Mouse (Mus musculus) embryonic facial prominence, embryonic 11.5 days (tissue): ENCODE results near the gene Dab1. TPM values are rescaled to one million over a fixed set of nuclear protein-coding genes. Genes with fewer than 3 reads are reported as not detected.
A peak's percentile ranks its signal among the peaks of the same experiment; 100 is the strongest.

Experiments used
- ATAC-seq: fragments of 200-750 bp; cut with Nextera tagmentation; replicated peaks from 2 replicates; pipeline ENCODE4 v1.8.0; 2017; ENCODE audit warnings: low read depth; ENCODE audit not compliant: insufficient number of reproducible peaks, low FRiP score, low TSS enrichment
- DNase-seq: peaks from one replicate; pipeline ENCODE4 v3.0.0-alpha.2; 2015; ENCODE audit warnings: low spot score
- H3K27ac ChIP-seq: fragments of 300-500 bp; sonication (generic); replicated peaks from 2 replicates; pipeline ENCODE4 v1.5.1; 2014; ENCODE audit warnings: mild to moderate bottlenecking, low read depth, low read length, control low read depth
- H3K27me3 ChIP-seq: fragments of 300-500 bp; sonication (generic); 2 replicates; pipeline ENCODE4 v1.6.1; 2014; ENCODE audit warnings: mild to moderate bottlenecking, low read length, moderate library complexity, mixed read lengths; ENCODE audit not compliant: control insufficient read depth, insufficient read depth
- H3K36me3 ChIP-seq: fragments of 300-500 bp; sonication (generic); replicated peaks from 2 replicates; pipeline ENCODE4 v1.6.1; 2014; ENCODE audit warnings: low read depth, mild to moderate bottlenecking, low read length, moderate library complexity, mixed read lengths; ENCODE audit not compliant: control insufficient read depth, insufficient read depth
- H3K4me1 ChIP-seq: fragments of 300-500 bp; sonication (generic); 2 replicates; pipeline ENCODE4 v1.6.1; 2014; ENCODE audit warnings: low read length, mixed read lengths; ENCODE audit not compliant: control insufficient read depth, insufficient read depth
- H3K4me2 ChIP-seq: fragments of 300-500 bp; sonication (generic); 2 replicates; pipeline ENCODE4 v1.6.1; 2014; ENCODE audit warnings: low read depth, mild to moderate bottlenecking, control low read depth, low read length, moderate library complexity
- H3K4me3 ChIP-seq: fragments of 300-500 bp; sonication (generic); 2 replicates; pipeline ENCODE4 v1.5.1; 2014; ENCODE audit warnings: low read depth, low read length, control low read depth
- H3K9ac ChIP-seq: fragments of 300-500 bp; sonication (generic); replicated peaks from 2 replicates; pipeline ENCODE4 v1.6.1; 2014; ENCODE audit warnings: mild to moderate bottlenecking, control low read depth, low read length
- H3K9me3 ChIP-seq: fragments of 300-500 bp; sonication (generic); replicated peaks from 2 replicates; pipeline ENCODE4 v1.6.1; 2016; ENCODE audit warnings: mild to moderate bottlenecking, low read length, inconsistent platforms, mixed read lengths; ENCODE audit not compliant: control insufficient read depth
- WGBS: fragments of 180-500 bp; shearing (Covaris S2); extraction: QIAGEN DNeasy Blood & Tissue Kit; methylation state at CpG from one replicate; pipeline ENCODE4 v1.1.7; 2014; 5-methylcytosine and 5-hydroxymethylcytosine counted together
- polyA plus RNA-seq: library from polyadenylated mRNA; unstranded; fragments of >200 nt; fragmentation: Nextera tagmentation; extraction: Ambion mirVana; gene quantifications from 2 replicates; pipeline ENCODE4 v1.2.1, GENCODE M21; 2014

Gene Dab1
- polyA plus RNA-seq, 1 experiment from 2014 or later: 17.6 TPM

- Histone ChIP-seq H3K4me3 (no peak overlapping the region), H3K4me2 (no peak overlapping the region), H3K9ac (no peak overlapping the region), H3K27ac (no peak overlapping the region), H3K9me3 (no peaks in the 10 kb centered on the region), H3K36me3 (no peaks in the 10 kb centered on the region), H3K4me1 (no peaks in the 10 kb centered on the region), H3K27me3 (no peaks in the 10 kb centered on the region)
- DNase-seq (no peak), ATAC-seq (no peak)
- WGBS: 76% methylated on average over 5 of the region's 5 CpGs
Measured at GRCm38 (mm10) chr4:104008406-104008805, 389.2 kb downstream of the Dab1 start.

GRCm38 (mm10) chr4:104011683-104012082 is 392.5 kb downstream of the Dab1 start:
- no peaks in the 10 kb centered on the region for H3K27me3 ChIP-seq
- H3K4me1 ChIP-seq: no peaks in the 10 kb centered on the region
- H3K36me3 ChIP-seq: no peaks in the 10 kb centered on the region
- DNase-seq (no peak), ATAC-seq (no peak)
- H3K4me3 ChIP-seq: no peak overlapping the region
- 58% methylated on average over 4 of the region's 4 CpGs for WGBS
- H3K4me2 ChIP-seq: no peak overlapping the region
- no peak overlapping the region for H3K9ac ChIP-seq
- H3K27ac ChIP-seq: no peak overlapping the region
- no peaks in the 10 kb centered on the region for H3K9me3 ChIP-seq

GRCm38 (mm10) chr4:104012150-104012549 is 393.0 kb downstream of the Dab1 start:
- ATAC-seq: no peak
- Histone ChIP-seq H3K27me3 (no peaks in the 10 kb centered on the region), H3K4me1 (no peaks in the 10 kb centered on the region), H3K4me3 (no peak overlapping the region), H3K4me2 (no peak overlapping the region), H3K27ac (no peak overlapping the region), H3K9ac (no peak overlapping the region), H3K36me3 (no peaks in the 10 kb centered on the region), H3K9me3 (no peaks in the 10 kb centered on the region)
- WGBS: 80% methylated on average over 4 of the region's 4 CpGs
- peak; percentile 10 for DNase-seq

- WGBS: 75% methylated on average over 2 of the region's 2 CpGs
- Histone ChIP-seq H3K36me3 (no peaks in the 10 kb centered on the region), H3K4me1 (no peaks in the 10 kb centered on the region), H3K27ac (no peak overlapping the region), H3K4me2 (no peak overlapping the region), H3K9me3 (no peaks in the 10 kb centered on the region), H3K4me3 (no peak overlapping the region), H3K9ac (no peak overlapping the region), H3K27me3 (no peaks in the 10 kb centered on the region)
- ATAC-seq (no peak), DNase-seq (no peak)
Measured at GRCm38 (mm10) chr4:104025117-104025694, 406.0 kb downstream of the Dab1 start.

GRCm38 (mm10) chr4:104026834-104027233 is 407.7 kb downstream of the Dab1 start:
- no peaks in the 10 kb centered on the region for H3K9me3 ChIP-seq
- no peak overlapping the region for H3K4me3 ChIP-seq
- no peak overlapping the region for H3K27ac ChIP-seq
- H3K4me2 ChIP-seq: no peak overlapping the region
- ATAC-seq: no peak
- no peak overlapping the region for H3K9ac ChIP-seq
- H3K27me3 ChIP-seq: no peaks in the 10 kb centered on the region
- no peaks in the 10 kb centered on the region for H3K4me1 ChIP-seq
- 23% methylated on average over 2 of the region's 2 CpGs for WGBS
- no peak for DNase-seq
- H3K36me3 ChIP-seq: no peaks in the 10 kb centered on the region

GRCm38 (mm10) chr4:104027239-104027638 is 408.1 kb downstream of the Dab1 start:
- H3K4me2 ChIP-seq: no peak overlapping the region
- ATAC-seq (no peak), DNase-seq (no peak)
- no peaks in the 10 kb centered on the region for H3K36me3 ChIP-seq
- H3K27ac ChIP-seq: no peak overlapping the region
- no peaks in the 10 kb centered on the region for H3K27me3 ChIP-seq
- WGBS: 77% methylated on average over 1 of the region's 1 CpGs
- no peaks in the 10 kb centered on the region for H3K9me3 ChIP-seq
- H3K4me1 ChIP-seq: no peaks in the 10 kb centered on the region
- H3K4me3 ChIP-seq: no peak overlapping the region
- no peak overlapping the region for H3K9ac ChIP-seq

GRCm38 (mm10) chr4:104036091-104036490 is 416.9 kb downstream of the Dab1 start:
- DNase-seq (no peak), ATAC-seq (no peak)
- H3K4me2 ChIP-seq: no peak overlapping the region
- no peaks in the 10 kb centered on the region for H3K9me3 ChIP-seq
- H3K27me3 ChIP-seq: no peaks in the 10 kb centered on the region
- H3K4me1 ChIP-seq: no peaks in the 10 kb centered on the region
- H3K4me3 ChIP-seq: no peak overlapping the region
- H3K9ac ChIP-seq: no peak overlapping the region
- no peak overlapping the region for H3K27ac ChIP-seq
- H3K36me3 ChIP-seq: no peaks in the 10 kb centered on the region

- DNase-seq: no peak
- WGBS: 44% methylated on average over 4 of the region's 4 CpGs
- H3K9me3 ChIP-seq: no peaks in the 10 kb centered on the region
Measured at GRCm38 (mm10) chr4:104039588-104039987, 420.4 kb downstream of the Dab1 start.

More at GRCm38 (mm10) chr4:104039588-104039987, 420.4 kb downstream of the Dab1 start:
- Histone ChIP-seq H3K4me2 (no peak overlapping the region), H3K36me3 (no peaks in the 10 kb centered on the region), H3K27ac (no peak overlapping the region), H3K9ac (no peak overlapping the region), H3K4me3 (no peak overlapping the region), H3K4me1 (no peaks in the 10 kb centered on the region), H3K27me3 (no peaks in the 10 kb centered on the region)
- no peak for ATAC-seq
